ENCODE assay signal across 8 mouse cellular contexts in the genomic region with DNA sequence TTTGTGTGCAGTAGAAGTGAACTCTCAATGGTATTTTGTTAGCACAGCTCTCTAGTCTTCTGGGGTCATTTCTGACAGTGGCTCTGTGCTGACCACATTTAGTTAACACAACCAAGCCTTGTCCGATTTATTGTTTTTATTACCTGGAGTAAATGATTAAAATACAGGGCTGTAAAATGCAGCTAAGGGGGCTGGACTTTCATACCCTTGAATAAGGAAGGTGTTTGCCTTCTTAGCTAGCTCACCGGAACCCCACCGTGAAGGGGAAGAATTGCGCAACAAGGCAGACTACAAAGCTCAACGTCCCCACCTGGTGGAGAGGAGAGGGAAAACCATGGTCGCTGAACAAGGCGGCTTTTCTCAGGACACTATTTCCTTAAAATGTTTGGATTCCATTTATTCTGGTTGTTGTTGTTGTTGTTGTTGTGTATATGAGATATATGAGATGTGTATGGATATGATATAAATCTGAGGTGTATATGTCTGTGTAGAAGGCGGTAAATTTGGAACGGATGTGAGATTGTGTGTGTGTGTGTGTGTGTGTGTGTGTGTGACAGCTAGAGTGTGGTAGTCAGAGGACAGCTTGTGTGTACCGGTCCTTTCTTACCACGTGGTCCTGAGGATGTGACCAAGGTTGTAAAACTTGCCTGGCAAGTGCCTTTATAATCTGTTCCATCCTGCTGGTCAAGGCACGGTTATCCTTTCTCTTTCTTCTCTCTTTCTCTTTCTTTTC. TPM values are rescaled to one million over a fixed set of nuclear protein-coding genes. Genes with fewer than 3 reads are reported as not detected.
A peak's percentile ranks its signal among the peaks of the same experiment; 100 is the strongest.
DNase-seq lines count a peak whose midpoint lies in the region; ATAC-seq and TF ChIP-seq lines count a peak whose summit lies in the region.

No protein-coding gene starts in this region.

- H3K4me3 ChIP-seq in embryonic facial prominence, embryonic 13.5 days: no peak overlapping the region
- no peak overlapping the region for H3K4me3 ChIP-seq in limb, embryonic 15.5 days
- no peak overlapping the region for H3K4me3 ChIP-seq in midbrain, postnatal 0 days (ENCODE audit: low read depth, low read length)

- no peaks in the 10 kb centered on the region for H3K9me3 ChIP-seq in embryonic facial prominence, embryonic 13.5 days
- no peaks in the 10 kb centered on the region for H3K9me3 ChIP-seq in limb, embryonic 15.5 days
- no peaks in the 10 kb centered on the region for H3K9me3 ChIP-seq in midbrain, postnatal 0 days (ENCODE audit: low read length)

- no peaks in the 10 kb centered on the region for H3K27me3 ChIP-seq in embryonic facial prominence, embryonic 13.5 days
- no peaks in the 10 kb centered on the region for H3K27me3 ChIP-seq in limb, embryonic 15.5 days
- H3K27me3 ChIP-seq in midbrain, postnatal 0 days (ENCODE audit: insufficient read depth, low read length): no peaks in the 10 kb centered on the region

- ATAC-seq in embryonic facial prominence, embryonic 13.5 days (ENCODE audit: insufficient number of reproducible peaks, insufficient read depth, low FRiP score, low TSS enrichment, low read depth): 0 out of 2 replicates have a peak, but pooled peaks have one; percentile 32
- ATAC-seq in limb, embryonic 15.5 days (ENCODE audit: insufficient number of reproducible peaks, low FRiP score, low TSS enrichment, low read depth): no peak
- peak; percentile 49; the same call in 1 of the 2 replicates for ATAC-seq in midbrain, postnatal 0 days (ENCODE audit: low FRiP score)

- no peak overlapping the region for H3K9ac ChIP-seq in embryonic facial prominence, embryonic 13.5 days
- no peak overlapping the region for H3K9ac ChIP-seq in limb, embryonic 15.5 days
- H3K9ac ChIP-seq in midbrain, postnatal 0 days (replicated peaks; ENCODE audit: low read length, poor library complexity, severe bottlenecking): no peak overlapping the region

- DNase-seq in A20 (ENCODE audit: low read depth, low spot score): peak; percentile 83
- peak; percentile 61 to 81 for DNase-seq in adrenal gland, postnatal 36 days
- peak; percentile 64 for DNase-seq in heart, adult 8-10 months (ENCODE audit: low spot score)
- DNase-seq in kidney, adult 9 months: peak; percentile 80
- peak; percentile 83 for DNase-seq in midbrain, postnatal 0 days (ENCODE audit: low spot score)
- DNase-seq in spleen, postnatal 36 days (ENCODE audit: low spot score in 2 of 2): peak; percentile 70 to 80

- TF ChIP-seq CTCF in midbrain, postnatal 0 days (IDR thresholded peaks at IDR 0.05): peak; percentile 96

- H3K27ac ChIP-seq in embryonic facial prominence, embryonic 13.5 days: no peak overlapping the region
- H3K27ac ChIP-seq in limb, embryonic 15.5 days: no peak overlapping the region
- H3K27ac ChIP-seq in midbrain, postnatal 0 days (ENCODE audit: low read depth, low read length): no peak overlapping the region

- 0 out of 2 replicates have a peak, but pooled peaks cover 4% of the 10 kb centered on the region for H3K36me3 ChIP-seq in embryonic facial prominence, embryonic 13.5 days
- no peaks in the 10 kb centered on the region for H3K36me3 ChIP-seq in limb, embryonic 15.5 days
- H3K36me3 ChIP-seq in midbrain, postnatal 0 days (ENCODE audit: insufficient read depth, low read length): no peaks in the 10 kb centered on the region

- 0 out of 2 replicates have a peak, but pooled peaks cover 3% of the 10 kb centered on the region for H3K4me1 ChIP-seq in embryonic facial prominence, embryonic 13.5 days
- H3K4me1 ChIP-seq in limb, embryonic 15.5 days: no peaks in the 10 kb centered on the region
- H3K4me1 ChIP-seq in midbrain, postnatal 0 days (ENCODE audit: insufficient read depth, low read length): no peaks in the 10 kb centered on the region

- H3K4me2 ChIP-seq in embryonic facial prominence, embryonic 13.5 days: peak overlapping the region; percentile 21; the same call in 1 of the 2 replicates
- peak overlapping the region; percentile 37 for H3K4me2 ChIP-seq in limb, embryonic 15.5 days
- H3K4me2 ChIP-seq in midbrain, postnatal 0 days (ENCODE audit: low read depth, low read length, poor library complexity, severe bottlenecking): no peak overlapping the region; the same call in 1 of the 2 replicates

- WGBS in embryonic facial prominence, embryonic 13.5 days: 21% methylated on average over 12 of the region's 12 CpGs
- WGBS in limb, embryonic 15.5 days: 17% methylated on average over 12 of the region's 12 CpGs
- WGBS in midbrain, postnatal 0 days: 24% methylated on average over 12 of the region's 12 CpGs

RNA-seq across cellular contexts. Expression of a gene that starts 16.8 kb away (rescaled TPM):
- total RNA-seq in adrenal gland, postnatal 36 days (2021): under 1 TPM in 1 of 2 experiments, not detected in 1; 0.20 TPM
- 0.34 and 1.1 TPM in 2 replicates for polyA plus RNA-seq in embryonic facial prominence, embryonic 13.5 days (2015; fragmentation: Nextera tagmentation; extraction: Ambion mirVana)
- total RNA-seq in heart, adult 8-10 months (2022): under 1 TPM in 3 of 4 experiments, not detected in 1; 0.11 to 0.26 (median 0.25) TPM
- 0.18 and 0.21 TPM in 2 replicates for polyA plus RNA-seq in limb, embryonic 15.5 days (2015; fragmentation: Nextera tagmentation; extraction: Ambion mirVana)
- 6.9 and 7.9 TPM in 2 replicates for total RNA-seq in midbrain, postnatal 0 days (2014; rRNA removed)
- 5.4 and 6.0 TPM in 2 replicates for polyA plus RNA-seq in midbrain, postnatal 0 days (2015; fragmentation: Nextera tagmentation; extraction: Ambion mirVana)
